Mouse (Mus musculus) bone marrow, adult 2 months (tissue): ENCODE measurements at regions not wholly inside any gene's neighbourhood (a gene's known extent, or its start where the extent isn't known, plus 50 kb on each side); places are given as distances from the start of the nearest gene placed in this dataset.

Source experiments
- CTCF ChIP-seq: fragments of 200-500 bp; IDR thresholded peaks from 2 replicates; pipeline ENCODE4 v1.5.1; 2011; ENCODE audit warnings: low read length, control low read depth; ENCODE audit not compliant: control insufficient read depth, insufficient read depth
- POLR2A ChIP-seq: fragments of 200-500 bp; IDR thresholded peaks from 2 replicates; pipeline ENCODE4 v1.6.1; 2011; ENCODE audit warnings: low read depth, mild to moderate bottlenecking, control low read depth, low read length, borderline replicate concordance; ENCODE audit not compliant: control insufficient read depth

GRCm38 (mm10) chr6:71021353-71021752, 65.0 kb downstream of the Foxi3 start:
- no peak for TF ChIP-seq CTCF
- TF ChIP-seq POLR2A: no peak
